Mouse (Mus musculus) ES-E14 (cell line): Measurements from ENCODE around the gene Ncan. TPM values are rescaled to one million over a fixed set of nuclear protein-coding genes. Genes with fewer than 3 reads are reported as not detected.
A peak's percentile ranks its signal among the peaks of the same experiment; 100 is the strongest.

Experiments used
- DNase-seq: peaks from one replicate; pipeline ENCODE4 v3.0.0-alpha.2; 2013; ENCODE audit warnings: low read depth, low spot score
- H3K27ac ChIP-seq: 2 replicates; pipeline ENCODE4 v1.5.1; 2012; ENCODE audit warnings: low read depth, mild to moderate bottlenecking, low read length, moderate library complexity, mixed read lengths; ENCODE audit not compliant: poor library complexity, insufficient read depth, severe bottlenecking
- H3K36me3 ChIP-seq: 2 replicates; pipeline ENCODE4 v1.6.1; 2012; ENCODE audit warnings: mild to moderate bottlenecking, low read length, moderate library complexity, mixed read lengths; ENCODE audit not compliant: control insufficient read depth, poor library complexity, insufficient read depth, severe bottlenecking
- H3K4me1 ChIP-seq, 2 experiments: fragments of 150-350 bp in 1 of 2; sonication (generic) in 1 of 2; 2 replicates each; pipeline ENCODE4 v1.6.1; 2012; ENCODE audit warnings: low read length in 2 of 2, mild to moderate bottlenecking in 1 of 2, mixed read lengths in 1 of 2; ENCODE audit not compliant: control insufficient read depth in 2 of 2, insufficient read depth in 2 of 2, poor library complexity in 1 of 2
- H3K4me3 ChIP-seq, 2 experiments: fragments of 150-350 bp in 1 of 2; sonication (generic) in 1 of 2; 2 replicates each; pipeline ENCODE4 v1.5.1; 2012; ENCODE audit warnings: low read length in 2 of 2, low read depth in 1 of 2, mild to moderate bottlenecking in 1 of 2, mixed read lengths in 1 of 2; ENCODE audit not compliant: insufficient read depth in 1 of 2, poor library complexity in 1 of 2, severe bottlenecking in 1 of 2
- H3K9ac ChIP-seq: 2 replicates; pipeline ENCODE4 v1.6.1; 2012; ENCODE audit warnings: low read depth, mild to moderate bottlenecking, low read length, mixed read lengths; ENCODE audit not compliant: poor library complexity, insufficient read depth, severe bottlenecking
- H3K9me3 ChIP-seq: fragments of 150-350 bp; sonication (generic); 2 replicates; pipeline ENCODE4 v1.6.1; 2012; ENCODE audit warnings: low read depth, mild to moderate bottlenecking, low read length; ENCODE audit not compliant: control insufficient read depth, insufficient read depth
- CHD2 ChIP-seq: IDR thresholded peaks from 2 replicates; pipeline ENCODE4 v1.6.1; 2014; ENCODE audit warnings: mild to moderate bottlenecking, low read depth, low read length, inconsistent platforms
- HCFC1 ChIP-seq: IDR thresholded peaks from 2 replicates; pipeline ENCODE4 v1.6.1; 2012; ENCODE audit warnings: low read length, inconsistent platforms, borderline replicate concordance; ENCODE audit not compliant: insufficient read depth
- MAFK ChIP-seq: IDR thresholded peaks from 2 replicates; pipeline ENCODE4 v1.6.1; 2014; ENCODE audit warnings: mild to moderate bottlenecking, low read depth, low read length, inconsistent platforms; ENCODE audit not compliant: insufficient read depth
- ZC3H11A ChIP-seq: IDR thresholded peaks from 2 replicates; pipeline ENCODE4 v1.6.1; 2012; ENCODE audit warnings: low read depth, mild to moderate bottlenecking, inconsistent platforms, low read length, borderline replicate concordance
- ZNF384 ChIP-seq: IDR thresholded peaks from 2 replicates; pipeline ENCODE4 v1.6.1; 2012; ENCODE audit warnings: low read depth, low read length, inconsistent platforms
- in situ Hi-C, 2 experiments: fragments of 600-800 bp; cut with MboI; formaldehyde crosslinking; loops; one replicate each; pipeline ENCODE4 v1.15.1; 2025; ENCODE audit warnings: low sequenced_read_pairs in 2 of 2, inconsistent platforms in 1 of 2; ENCODE audit not compliant: unreplicated experiment in 2 of 2
- total RNA-seq: library from RNA; depleted of rRNA; stranded (reverse); fragments of 300-350 nt; gene quantifications from 2 replicates; pipeline ENCODE4 v1.2.3, GENCODE M21; 2012

The Ncan gene
- total RNA-seq, 1 experiment, result 4.3 TPM

- in situ Hi-C loops, result no loop called here
- H3K4me3 ChIP-seq, result no peak overlapping the region
- peaks cover 5 to 17% of the 10 kb centered on the region in 2 experiments; a peak in 2 of 4 replicates for H3K4me1 ChIP-seq
- H3K9ac ChIP-seq, result no peak overlapping the region
- TF ChIP-seq HCFC1 (no peak), ZNF384 (no peak), ZC3H11A (no peak), MAFK (no peak), CHD2 (no peak)
- H3K36me3 ChIP-seq, result no peaks in the 10 kb centered on the region; the same call in 1 of the 2 replicates
- DNase-seq, result no peak
- no peaks in the 10 kb centered on the region for H3K9me3 ChIP-seq
- H3K27ac ChIP-seq, result no peak overlapping the region
Observed at GRCm38 (mm10) chr8:70089296-70089960, 31.2 kb downstream of the Ncan start.

DNA sequence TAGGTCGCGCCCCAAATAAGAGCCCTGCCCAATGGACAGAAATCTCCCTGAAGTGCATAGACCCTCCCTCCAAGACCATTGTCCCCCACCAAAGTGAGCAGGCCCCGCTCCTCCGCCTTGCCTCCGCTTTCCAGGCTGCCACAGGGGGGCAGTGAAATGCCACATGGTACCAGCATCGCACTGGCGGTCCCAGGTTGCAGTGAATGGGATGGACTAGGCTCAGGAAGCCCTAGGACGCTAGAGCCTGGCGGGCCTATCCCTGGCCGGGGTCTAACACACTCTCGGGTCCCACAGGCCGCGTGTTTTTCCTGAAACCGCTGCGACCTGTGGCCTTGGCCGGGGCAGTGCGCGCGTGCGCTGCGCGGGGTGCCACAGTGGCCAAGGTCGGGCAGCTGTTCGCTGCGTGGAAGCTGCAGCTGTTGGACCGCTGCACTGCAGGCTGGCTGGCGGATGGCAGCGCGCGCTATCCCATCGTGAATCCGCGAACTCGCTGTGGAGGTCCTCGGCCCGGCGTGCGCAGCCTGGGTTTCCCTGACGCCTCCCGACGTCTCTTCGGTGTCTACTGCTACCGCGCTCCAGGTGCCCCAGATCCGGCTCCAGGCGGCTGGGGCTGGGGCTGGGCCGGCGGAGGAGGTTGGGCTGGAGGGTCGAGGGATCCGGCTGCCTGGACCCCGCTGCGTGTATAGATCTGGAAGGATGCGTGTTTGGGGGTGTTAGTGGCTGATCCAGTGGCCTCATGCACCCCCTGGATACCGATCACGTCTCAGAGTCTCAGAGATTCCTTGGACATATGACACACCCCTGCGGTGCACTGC lies 32.6 kb downstream of the Ncan start:
- Histone ChIP-seq H3K9me3 (no peaks in the 10 kb centered on the region), H3K4me1 (peaks cover 3 to 19% of the 10 kb centered on the region in 2 experiments; a peak in 2 of 4 replicates), H3K27ac (no peak overlapping the region), H3K9ac (peak overlapping the region; percentile 35), H3K4me3 (peak overlapping the region; percentile 63 to 70), H3K36me3 (no peaks in the 10 kb centered on the region; the same call in 1 of the 2 replicates)
- in situ Hi-C loops, result no loop called here
- TF ChIP-seq ZC3H11A (no peak), MAFK (no peak), HCFC1 (no peak), CHD2 (no peak)
- no peak for DNase-seq

DNA sequence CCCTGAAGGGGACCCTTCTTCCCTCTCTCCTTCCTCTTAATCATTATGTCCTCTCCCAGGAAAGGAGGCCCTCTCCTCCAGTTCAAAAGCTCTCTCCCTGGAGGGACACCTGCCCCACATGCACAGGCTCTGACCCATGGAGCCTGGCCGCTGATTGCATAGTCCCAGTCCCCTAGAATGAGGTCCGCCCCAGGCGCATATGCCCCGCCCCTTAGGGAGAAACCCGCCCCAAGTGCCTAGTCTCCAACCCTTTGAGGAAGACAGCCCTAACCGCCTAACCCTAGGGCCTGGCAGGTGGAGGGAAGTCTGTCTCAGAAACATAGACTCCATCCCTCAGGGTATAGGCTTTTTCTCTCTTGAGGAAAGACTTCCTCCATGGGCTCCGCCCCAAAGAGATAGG lies 33.4 kb downstream of the Ncan start:
- Histone ChIP-seq H3K4me1 (peaks cover 0 to 19% of the 10 kb centered on the region in 2 experiments; a peak in 2 of 4 replicates), H3K9ac (no peak overlapping the region), H3K4me3 (no peak overlapping the region; a peak in 2 of 4 replicates), H3K27ac (no peak overlapping the region), H3K36me3 (no peaks in the 10 kb centered on the region; the same call in 1 of the 2 replicates), H3K9me3 (no peaks in the 10 kb centered on the region)
- TF ChIP-seq CHD2 (no peak), MAFK (no peak), ZC3H11A (no peak), ZNF384 (no peak)
- DNase-seq, result no peak
- in situ Hi-C loops, result no loop called here

DNA sequence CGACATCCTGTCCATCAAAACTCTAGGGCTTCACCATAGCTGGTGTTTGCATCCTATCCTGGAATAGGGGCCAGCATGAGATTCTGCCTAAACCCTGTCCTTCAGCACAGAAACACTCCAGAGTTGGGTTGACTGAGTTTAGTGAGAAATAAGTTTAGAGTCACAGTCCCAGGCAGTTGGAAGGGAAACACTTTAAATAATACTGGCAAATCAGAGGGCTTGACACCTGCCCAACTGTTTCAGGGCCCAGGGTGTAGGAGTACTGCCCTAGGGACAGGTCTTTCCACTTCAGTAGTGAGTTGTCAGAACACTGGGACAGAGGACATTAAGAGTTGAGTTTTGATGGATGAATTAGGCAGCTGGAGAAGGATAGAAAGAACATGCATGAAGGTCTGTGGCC lies 34.5 kb downstream of the Ncan start:
- Histone ChIP-seq H3K4me3 (no peak overlapping the region), H3K9ac (no peak overlapping the region), H3K36me3 (no peaks in the 10 kb centered on the region; the same call in 1 of the 2 replicates), H3K27ac (no peak overlapping the region), H3K4me1 (peaks cover 0 to 19% of the 10 kb centered on the region in 2 experiments; a peak in 2 of 4 replicates), H3K9me3 (no peaks in the 10 kb centered on the region)
- DNase-seq, result no peak
- in situ Hi-C loops, result no loop called here
- TF ChIP-seq HCFC1 (no peak), ZNF384 (no peak), MAFK (no peak)
